Mouse (Mus musculus) kidney, adult 2 months (tissue): ENCODE measurements at regions not wholly inside any gene's neighbourhood (a gene's known extent, or its start where the extent isn't known, plus 50 kb on each side); places are given as distances from the start of the nearest gene placed in this dataset.

ENCODE experiments used
- CTCF ChIP-seq: fragments of 200-500 bp; conservative IDR thresholded peaks from 2 replicates; pipeline ENCODE4 v1.5.1; 2011; ENCODE audit warnings: low read depth, mild to moderate bottlenecking, control low read depth, low read length, moderate library complexity, mixed read lengths; ENCODE audit not compliant: insufficient read depth, insufficient read length
- POLR2A ChIP-seq: fragments of 200-500 bp; IDR thresholded peaks from one replicate; pipeline ENCODE4 v1.6.1; 2011; ENCODE audit warnings: low read depth, low read length, control low read depth

DNA sequence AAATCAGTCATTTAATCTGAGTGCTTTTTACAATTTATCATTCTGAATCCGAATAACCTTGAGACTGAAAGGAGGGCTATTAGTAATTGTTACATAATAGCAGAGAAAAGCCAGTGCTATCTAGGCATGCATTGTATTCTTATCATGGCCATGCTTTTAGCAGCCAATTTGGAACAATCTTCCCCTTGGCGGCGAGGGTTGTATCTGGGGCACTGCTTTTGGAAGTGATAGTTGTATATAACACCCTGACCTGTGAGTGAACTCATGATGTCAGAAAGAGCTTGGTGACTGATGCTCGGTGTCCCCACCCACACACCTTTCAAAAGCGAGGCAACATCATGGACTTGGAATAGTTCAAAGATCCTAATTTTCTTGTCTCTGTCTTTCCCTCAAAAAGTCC lies 315.2 kb downstream of the Bmper start:
- TF ChIP-seq CTCF (no peak), POLR2A (no peak)
